Mouse (Mus musculus) lung, postnatal 25 days (tissue): ENCODE data around the gene Kansl3.
A peak's percentile ranks its signal among the peaks of the same experiment; 100 is the strongest.

Experiments
- DNase-seq: peaks from one replicate; pipeline ENCODE4 v3.0.0; 2022; ENCODE audit warnings: low spot score

The Kansl3 gene

GRCm38 (mm10) chr1:36321829-36322573 is 47.0 kb downstream of the Kansl3 start:
- no peak for DNase-seq

- no peak for DNase-seq
These were observed 47.8 kb downstream of the Kansl3 start for GRCm38 (mm10) chr1:36321164-36321563.

GRCm38 (mm10) chr1:36315776-36316100 is 53.2 kb downstream of the Kansl3 start:
- DNase-seq = no peak

GRCm38 (mm10) chr1:36314959-36315775 is 53.8 kb downstream of the Kansl3 start:
- no peak for DNase-seq

DNA sequence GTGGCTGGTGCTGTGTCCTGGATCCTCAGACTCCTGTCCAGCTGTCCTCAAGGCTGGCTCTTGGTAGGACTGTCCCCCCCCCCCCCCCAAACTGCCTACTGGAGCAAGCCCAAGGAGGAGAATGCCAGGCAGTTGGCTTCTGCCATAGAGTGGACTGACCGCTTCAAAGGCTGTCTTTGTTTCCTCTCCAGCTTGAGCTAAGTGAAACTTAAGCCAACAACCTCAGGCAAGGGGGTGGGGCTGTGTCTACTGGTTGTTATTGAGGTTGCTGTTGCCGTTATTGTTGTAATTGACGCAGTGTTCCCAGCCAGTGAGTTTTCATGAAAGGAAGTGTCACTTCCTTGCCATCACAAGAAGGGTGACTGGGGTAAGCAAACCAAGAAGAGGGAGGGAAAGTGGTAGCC is 59.5 kb downstream of the Kansl3 start:
- peak; percentile 78 for DNase-seq

DNA sequence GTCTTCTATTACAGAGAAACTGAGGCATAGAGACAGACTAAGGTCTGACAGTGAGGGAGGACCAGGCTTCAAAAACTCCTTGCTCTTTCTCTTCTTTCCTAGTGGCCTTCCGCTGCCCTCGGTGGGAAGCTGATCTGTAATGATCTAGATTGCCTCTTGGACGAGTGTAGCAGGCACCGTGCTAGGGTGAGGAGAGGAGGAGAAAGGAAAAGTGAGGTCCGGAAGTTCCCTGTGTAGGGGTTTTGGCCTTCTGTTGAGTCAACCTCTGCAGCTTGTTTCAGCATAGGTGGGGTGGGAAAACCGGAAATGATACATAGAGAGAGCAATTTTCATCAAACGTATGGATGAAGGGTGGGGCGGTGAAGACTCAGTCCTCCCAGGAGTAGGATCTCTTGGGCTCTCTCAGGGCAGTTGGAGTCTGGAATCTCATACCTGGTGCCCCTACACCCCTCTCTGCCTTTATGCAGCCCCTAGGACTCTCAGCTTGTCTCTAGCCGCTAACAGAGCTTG is 60.0 kb downstream of the Kansl3 start:
- DNase-seq = no peak

DNA sequence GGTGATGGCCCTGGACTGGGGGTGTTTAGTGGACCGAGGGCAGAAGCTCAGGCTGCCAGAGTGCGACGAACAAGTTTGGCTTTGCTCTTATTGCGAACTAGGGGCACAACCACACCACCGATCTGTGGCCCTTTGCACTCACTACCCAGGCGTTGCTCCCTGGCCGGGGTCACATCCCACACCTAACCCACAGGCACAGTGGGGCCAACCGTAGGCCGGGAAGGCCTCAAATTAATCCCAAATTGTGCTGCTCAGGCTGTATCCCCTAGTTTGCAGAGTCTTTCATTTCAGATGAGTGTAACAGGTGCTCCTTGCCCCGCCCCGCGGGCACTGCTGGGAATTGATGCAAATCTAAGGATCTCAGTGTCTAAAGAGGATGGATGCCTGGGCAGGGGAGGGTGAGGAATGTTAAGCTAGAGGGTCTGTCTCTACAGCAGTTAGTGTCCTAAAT is 60.5 kb downstream of the Kansl3 start:
- DNase-seq = no peak

DNA sequence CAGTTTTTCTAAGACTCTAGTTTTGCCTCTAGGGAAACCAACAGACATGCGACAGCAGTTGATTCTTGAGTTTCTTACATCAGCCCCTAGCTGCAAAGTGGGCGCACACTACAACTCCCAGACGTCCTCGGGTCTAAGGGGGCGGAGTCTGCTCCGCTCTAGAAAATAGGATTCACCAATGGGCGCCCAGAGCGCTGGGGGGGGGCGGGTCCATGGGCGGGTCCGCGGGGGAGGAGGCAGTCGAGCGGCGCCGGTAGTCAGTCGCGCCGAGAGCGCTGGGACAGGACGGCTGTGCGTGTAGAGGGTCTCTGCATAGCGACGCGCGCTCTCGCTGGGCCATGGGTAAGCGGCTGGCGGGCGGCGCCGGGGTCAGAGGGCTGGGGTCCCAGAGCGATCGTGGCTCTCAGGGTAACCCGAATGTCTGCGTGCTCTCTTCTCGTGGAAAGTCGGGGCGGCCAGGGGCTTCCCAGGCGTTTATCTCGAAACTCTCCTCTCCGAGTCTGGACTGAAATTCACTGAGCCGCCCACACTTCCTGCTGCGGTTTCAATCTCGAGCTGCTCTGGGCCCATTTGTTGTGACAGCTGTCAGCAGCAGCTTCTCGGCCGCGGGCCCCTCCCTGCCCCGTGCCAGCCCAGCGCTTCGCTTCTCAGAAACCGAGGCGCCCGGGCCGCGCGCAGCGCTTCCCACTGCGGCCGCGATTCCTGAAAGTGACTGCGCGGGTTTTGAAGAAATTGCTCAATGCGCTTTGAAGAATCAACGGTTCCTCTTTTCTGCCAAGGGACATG is 61.3 kb downstream of the Kansl3 start, which contains the start of gene Arid5a:
Arid5a (plus strand) TSS at position 239 of the 786 bp plus-strand sequence.
- DNase-seq = peak; percentile 89

DNA sequence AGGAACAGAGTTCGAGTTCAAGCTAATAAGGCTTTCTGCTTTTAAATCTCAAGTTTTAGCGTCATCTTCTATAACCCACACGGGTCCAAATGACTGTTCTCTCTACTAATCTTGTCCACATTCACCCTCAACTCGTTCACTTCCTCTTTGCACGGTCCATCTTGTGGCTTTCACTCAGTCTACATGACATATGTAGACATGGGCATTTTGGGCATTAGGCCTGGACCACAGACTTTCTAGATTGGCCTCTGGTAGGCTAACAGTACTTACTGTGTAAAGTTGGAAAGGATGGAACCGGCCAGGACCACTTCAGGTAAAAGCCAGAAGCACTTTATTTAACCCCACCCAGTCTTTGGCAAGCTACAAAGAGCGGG is 61.9 kb downstream of the Kansl3 start:
- no peak for DNase-seq

DNA sequence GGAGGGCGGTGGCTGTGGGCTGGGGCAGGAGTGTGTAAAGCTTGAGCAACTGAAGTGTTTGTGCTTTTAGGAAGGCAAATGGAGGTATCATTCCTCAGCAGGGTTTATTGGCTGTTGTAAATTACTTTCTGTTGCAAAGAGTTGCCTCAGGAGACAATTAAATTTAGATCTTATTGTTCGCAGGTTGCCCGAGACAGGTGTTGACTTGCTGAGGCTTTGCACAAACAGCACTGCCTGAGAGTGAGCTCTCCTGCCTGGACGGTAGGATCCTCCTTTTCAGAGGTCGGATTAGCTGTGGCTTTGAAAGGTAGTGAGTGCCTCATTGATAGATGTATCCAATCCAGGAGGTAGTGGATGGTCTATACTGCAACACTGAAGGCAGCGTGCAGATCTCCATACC is 62.9 kb downstream of the Kansl3 start:
- no peak for DNase-seq

- DNase-seq = no peak
These were observed 64.2 kb downstream of the Kansl3 start for GRCm38 (mm10) chr1:36304764-36305163.

DNA sequence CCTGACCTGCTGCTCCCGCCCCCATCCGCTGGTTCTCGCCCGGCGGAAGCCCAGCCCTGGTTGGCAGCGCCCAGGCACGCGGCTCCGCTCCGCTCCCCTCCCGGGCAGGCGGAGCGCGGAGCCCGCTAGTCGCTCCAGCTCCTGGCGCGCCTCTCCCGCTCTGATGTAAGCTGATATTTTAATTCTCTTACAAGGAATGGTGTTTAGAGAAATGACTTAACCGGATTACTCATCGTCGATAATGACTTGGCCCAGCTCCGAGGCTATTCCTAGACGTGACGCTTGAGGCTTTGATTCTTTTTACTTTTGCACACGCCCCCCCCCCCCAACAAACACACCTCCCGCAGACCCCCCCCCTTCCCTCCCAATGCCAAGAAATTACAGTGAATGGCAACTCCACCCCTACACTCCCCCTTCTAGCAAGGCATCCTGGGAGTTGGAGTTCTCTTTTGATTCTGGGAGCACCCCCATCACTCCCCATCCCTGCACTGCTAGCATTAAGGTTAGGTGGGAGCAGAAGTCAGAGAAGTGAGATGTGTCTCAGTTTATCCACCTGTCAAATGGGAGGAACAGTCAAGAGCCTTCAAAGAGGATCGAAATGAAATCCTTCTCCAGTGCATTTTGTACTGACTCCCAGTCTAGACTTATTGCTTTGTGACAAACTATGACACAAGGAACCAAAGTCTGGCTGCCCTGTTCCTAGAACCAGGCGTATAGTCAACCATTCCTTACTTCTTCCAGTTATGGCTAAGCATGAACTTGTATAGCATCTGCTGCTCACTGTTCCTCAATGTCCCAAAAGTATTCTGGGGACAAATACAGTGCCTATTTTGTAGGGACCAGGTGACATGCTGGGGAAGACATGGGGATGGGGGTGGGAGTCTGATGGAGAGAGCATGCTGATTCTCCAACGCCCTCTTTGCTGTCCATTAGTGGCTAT is 65.3 kb downstream of the Kansl3 start:
- DNase-seq = peak; percentile 89

GRCm38 (mm10) chr1:36302957-36303356 is 66.0 kb downstream of the Kansl3 start:
- DNase-seq = no peak

DNA sequence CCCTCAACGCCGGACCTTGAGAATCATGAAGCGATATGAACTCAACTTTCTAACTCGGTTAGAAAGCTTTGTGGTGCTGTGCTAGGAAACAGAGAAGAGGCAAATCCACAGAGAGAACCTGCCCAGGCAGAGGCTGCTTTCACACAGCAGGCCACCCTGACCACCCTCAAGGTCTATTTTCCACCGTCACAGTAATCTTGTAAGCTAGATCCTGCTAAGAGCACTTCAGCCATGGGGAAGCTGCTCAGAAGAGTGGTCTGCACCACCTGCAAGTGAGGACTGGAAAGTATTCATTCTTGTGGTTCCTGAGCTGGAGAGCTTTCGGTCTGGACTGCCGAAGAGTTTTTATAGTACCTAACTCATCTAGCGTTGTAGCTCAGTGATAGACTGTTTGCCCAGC is 66.7 kb downstream of the Kansl3 start:
- no peak for DNase-seq

GRCm38 (mm10) chr1:36300486-36300885 is 68.5 kb downstream of the Kansl3 start:
- DNase-seq = no peak

- no peak for DNase-seq
These were observed 69.3 kb downstream of the Kansl3 start for GRCm38 (mm10) chr1:36299676-36300075.

- DNase-seq = no peak
These were observed 69.9 kb downstream of the Kansl3 start for GRCm38 (mm10) chr1:36299126-36299525.

GRCm38 (mm10) chr1:36298107-36298506 is 70.9 kb downstream of the Kansl3 start:
- no peak for DNase-seq

- DNase-seq = no peak
These were observed 72.4 kb downstream of the Kansl3 start for GRCm38 (mm10) chr1:36296466-36297149.

- peak; percentile 26 for DNase-seq
These were observed 74.6 kb downstream of the Kansl3 start for GRCm38 (mm10) chr1:36294402-36294801.

DNA sequence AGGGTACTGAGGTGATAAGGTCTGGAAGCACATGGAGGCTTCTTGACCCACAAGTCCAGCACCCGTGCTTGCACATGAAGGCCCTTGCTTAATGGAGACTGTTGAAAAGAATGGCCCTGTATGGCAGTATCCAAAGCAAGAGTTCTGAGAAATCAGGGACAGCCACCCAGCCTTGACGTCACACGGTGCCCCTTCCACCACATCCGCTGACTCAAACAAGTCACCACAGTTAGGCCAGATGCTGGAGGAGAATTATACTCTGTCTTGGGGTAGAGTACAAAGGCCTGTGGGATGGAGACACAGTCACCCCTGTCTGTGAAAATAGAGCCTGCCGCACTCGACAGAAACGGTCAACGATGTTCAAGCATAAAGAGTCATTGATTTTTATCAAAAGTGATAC is 75.5 kb downstream of the Kansl3 start:
- no peak for DNase-seq
